Mouse (Mus musculus): Measurements from ENCODE around the gene Arhgap24.

Arhgap24 gene

DNA sequence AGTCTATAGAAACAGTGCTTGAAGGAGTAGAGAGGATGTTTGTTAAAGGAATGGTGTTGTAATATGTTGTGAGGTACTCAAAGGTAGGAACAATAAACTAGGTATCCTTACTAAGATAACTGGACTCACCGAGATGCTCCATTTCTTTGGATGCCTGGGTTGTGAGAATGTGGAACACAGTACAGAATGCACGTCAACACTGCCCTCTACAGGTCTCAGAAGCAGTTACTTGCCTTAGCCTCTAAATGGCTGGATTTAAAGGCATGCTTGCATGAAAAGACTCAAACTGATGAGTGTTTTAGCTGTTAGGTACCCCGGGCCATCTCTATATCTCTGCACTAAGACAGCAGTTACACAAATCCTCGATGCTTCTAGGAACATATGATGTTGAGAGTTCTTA lies 211.3 kb downstream of the Arhgap24 start:
- peak; percentile 61 for DNase-seq

DNA sequence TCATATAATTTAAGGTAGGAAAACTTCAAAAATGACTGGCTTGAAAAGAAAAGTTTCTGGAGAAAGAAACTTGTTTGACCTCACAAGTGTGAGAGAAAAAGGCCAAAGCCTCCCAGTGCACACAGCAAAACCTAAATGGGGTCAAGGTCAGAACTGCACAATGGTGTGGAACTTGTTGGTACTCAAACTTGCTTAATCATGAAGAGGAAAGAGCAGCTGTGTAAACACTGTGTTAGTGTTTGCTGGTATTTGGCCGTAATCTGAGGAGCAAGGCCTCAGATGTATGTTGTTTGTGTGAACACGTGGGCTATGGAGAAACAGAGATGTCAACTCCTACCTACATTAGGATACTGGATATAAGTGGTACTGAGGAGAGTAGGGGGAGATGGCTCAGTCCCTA lies 212.0 kb downstream of the Arhgap24 start:
- no peak for DNase-seq

DNA sequence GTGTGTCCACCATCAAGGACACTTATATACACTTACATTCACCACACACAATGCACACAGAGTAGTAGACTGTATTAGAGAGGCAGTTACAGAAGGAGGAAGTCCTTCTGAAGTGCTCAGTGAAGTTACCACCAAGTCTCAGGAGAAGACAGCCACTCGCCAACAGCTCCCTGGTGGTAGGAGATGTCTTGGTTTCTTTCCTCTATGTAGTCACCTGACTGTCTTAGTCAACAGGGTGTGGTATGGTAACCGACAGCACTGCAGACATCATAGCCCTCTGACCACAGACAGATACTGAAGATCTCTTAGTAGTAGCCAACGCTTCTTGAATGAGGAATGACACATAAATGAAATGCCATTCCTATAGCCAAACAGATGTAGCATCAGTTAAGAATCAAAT lies 212.7 kb downstream of the Arhgap24 start:
- no peak for DNase-seq

DNA sequence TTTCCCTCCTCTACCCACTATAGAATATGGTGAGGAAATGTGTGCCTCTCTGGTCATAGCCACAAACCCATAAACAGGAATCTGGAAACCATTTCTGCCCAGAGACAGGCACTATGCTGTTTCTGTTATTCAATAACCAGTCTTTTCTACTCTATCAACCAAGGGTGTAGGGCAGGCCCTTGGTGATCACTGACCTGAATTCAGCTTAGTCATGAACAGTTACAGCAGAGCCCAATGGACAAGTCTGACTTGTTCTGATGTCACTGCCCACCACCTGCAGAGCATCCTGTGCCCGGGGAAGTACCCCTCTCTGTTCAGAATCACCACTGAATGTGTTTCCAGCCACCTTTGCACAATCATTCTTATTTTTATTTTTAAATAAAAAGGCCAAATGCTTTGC lies 216.6 kb downstream of the Arhgap24 start:
- DNase-seq: no peak

DNA sequence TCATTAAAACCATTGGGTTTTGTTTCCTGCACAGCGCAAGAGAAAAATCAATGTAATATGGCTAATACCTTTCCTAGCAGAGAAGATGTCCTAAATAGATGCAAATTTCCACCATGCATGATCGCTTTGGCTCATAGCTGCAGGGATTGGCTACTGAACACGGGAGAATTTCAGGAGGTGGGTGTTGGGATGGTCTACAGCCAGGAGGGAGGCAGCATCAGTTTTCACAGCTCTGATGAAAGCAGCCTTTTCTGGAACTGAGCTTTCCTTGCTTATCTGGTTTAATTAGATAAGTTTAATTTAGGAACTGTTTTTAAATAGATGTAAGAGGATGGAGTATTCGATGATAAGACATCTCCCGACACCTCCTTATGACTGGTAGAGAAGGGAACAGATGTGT lies 217.2 kb downstream of the Arhgap24 start:
- no peak for DNase-seq

DNA sequence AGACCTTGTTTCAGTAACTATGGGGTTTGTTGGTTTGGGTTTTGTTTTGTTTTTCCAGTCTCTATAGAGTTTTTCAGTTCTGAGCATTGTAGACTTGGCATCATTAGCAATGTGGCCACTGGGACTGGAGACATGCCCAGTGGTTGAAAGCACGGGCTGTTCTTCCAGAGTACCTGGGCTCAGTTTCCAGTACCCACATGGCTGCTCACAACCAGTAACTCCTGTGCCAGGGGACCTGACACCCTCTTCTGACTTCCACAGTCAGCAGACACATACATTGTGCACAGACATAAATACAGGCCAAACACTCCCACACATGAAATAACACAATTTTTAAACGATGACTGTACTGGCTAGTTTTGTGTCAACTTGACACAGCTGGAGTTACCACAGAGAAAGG lies 217.7 kb downstream of the Arhgap24 start:
- DNase-seq: no peak

DNA sequence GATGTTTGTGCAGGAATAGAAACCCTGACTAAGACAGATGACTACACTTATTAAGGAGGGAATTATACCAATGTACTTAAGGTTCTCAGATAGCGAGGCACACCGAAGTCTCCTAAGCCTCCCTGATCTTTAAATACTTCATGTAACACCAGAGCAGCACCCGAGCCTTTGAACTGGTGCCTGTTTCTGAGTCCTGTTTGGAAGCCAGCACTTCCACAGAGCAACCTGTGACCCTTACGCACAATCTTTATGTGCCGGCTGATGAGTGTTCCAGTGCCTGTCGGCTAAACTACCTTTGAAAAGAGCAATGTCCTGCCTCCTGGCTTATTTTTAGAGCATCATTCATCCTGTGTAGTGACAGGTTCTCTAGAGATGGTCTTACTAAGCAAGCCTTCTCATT lies 221.4 kb downstream of the Arhgap24 start:
- DNase-seq: no peak

DNA sequence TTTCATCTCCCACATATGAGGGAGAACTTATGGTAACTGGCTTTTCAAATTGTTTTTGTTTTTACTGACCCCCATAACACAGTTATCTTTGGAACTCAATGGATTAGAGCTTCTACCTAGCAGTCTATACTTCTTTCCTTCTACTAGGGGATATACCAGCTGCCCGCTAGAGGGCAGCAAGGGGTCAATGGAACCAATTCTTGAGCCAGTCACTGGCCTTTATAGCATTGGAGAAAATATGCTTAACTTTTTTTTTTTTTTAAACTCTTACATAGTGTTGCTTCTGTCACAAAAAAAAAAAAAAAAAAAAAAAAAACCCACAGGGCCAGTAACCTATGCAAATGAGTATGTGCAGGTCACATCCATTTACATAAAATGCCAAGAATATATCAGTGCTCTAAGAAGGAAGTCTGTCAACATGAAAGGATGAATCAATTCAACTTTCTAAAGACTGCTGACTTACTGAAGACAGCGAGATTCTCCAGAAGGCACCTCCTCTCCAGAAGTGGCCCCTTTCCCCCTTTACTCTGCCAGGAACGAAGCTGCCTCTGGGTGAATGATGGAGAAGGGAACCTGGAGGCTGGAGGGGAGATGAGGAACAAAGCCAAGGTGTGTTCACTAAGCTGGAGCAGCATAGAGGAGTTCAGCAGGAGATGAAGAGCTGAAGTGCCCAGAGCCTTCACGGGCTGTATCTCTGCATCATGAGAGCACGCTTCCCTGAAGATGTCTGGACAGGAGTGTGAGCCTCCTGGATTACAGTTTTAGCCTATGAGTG lies 222.3 kb downstream of the Arhgap24 start:
- DNase-seq: peak; percentile 81

DNA sequence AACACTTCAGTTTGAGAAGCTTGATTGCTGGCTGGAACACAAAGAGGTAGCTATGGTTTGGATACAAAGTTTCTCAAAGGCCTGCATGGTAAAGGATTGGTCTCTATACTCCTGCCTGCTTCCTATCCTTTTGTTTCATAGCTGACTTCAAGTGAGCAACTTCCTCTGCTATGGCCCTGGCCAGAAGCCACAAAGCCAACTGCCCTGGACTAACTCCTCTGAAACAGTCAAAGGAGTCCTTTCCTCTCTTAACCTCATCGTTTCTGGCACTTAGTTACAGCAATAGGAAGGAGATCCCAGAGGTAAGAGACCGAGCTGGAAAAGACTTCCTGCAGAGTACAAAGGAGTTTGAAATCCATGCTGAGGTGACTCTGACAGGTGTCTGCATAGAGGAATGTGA lies 224.0 kb downstream of the Arhgap24 start:
- no peak for DNase-seq

DNA sequence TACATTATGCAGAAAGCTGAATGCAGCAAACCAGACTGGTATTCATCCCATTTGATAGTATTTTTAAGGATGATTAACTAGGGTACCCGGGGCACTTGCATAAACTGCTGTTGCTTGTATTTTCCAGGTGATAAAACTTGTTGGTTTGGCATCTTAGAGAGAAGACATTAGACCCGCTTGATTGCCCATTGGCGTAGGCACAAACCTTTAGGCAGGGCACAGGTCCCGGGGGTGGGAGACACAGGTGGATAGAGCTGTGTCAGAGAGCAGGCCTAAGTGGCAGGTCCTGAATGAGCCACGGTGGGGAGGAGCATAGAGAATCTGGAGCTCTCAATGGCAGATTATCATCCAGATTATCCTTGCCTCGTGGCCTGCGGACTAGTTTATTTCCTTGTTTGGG lies 229.1 kb downstream of the Arhgap24 start:
- no peak for DNase-seq

DNA sequence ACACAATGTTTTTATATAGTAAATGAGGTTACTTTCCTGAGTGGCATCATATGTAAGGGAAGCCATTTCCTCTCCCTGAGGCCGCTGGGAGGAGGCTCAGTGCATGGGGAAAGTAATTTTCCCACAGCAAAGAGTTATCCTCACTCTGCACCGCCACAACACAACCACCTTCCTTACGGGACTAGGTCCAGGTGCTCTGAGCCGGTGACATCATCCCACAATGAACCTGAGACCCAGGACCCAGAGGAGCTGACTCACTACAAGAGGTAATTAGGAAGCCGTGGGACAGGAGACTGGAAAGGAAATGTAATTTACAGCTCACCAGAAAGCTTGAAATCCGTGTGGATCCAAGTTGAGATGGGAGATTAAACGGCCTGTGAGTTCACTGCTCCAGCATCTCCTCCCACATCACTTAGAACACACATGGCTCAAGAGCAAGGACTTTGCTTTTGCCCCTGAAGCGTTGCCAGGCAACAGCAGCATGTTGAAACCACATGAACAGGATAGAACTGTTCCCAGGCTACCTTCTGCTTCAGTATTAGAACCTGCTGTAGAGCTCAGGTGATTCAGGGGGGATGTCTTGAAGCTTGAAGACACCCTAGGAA lies 238.3 kb downstream of the Arhgap24 start:
- no peak for DNase-seq

DNA sequence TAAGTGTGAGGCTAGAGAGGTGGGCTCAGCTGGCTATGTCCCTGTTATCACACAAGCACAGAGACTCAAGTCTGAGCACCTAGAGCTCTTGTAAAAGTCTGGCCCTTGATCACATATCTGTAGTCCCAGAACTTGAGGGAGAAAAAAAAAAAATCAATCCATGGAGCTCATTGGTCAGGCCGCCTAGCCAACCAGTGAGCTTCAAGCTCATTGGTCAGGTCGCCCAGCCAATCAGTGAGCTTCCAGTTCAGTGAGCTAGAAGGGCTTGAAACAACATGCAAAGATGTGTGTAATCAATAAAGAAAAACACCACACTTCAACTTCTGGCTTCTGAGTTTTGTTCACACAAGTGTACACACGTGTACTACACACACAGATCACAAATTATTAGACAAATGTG lies 242.4 kb downstream of the Arhgap24 start:
- DNase-seq: no peak

DNA sequence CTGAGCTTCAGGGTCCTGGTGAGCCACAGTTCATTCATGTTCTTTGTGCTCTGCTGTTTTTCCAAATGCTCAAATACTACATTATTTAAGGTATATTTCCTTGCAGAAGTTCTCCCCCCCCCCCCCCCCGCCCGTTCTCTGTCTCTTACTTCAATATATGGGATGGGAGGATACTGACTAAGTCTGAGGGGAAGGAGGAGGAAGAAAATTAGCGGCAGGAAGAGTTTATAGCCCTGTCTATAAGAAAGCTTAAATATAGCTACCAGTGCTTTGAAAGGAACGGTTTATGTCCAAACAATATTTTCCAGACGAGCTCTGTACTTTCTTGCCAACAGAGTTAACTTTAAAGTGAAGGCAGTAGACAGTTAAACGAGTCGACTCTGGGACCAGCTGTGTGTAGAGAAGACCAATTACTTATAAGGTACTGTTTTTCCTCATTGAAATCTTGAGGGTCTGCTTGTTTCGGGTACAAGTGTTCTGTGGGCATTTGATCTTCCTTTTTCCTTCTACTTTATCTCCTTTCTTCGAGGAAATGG lies 243.7 kb downstream of the Arhgap24 start:
- no peak for DNase-seq

DNA sequence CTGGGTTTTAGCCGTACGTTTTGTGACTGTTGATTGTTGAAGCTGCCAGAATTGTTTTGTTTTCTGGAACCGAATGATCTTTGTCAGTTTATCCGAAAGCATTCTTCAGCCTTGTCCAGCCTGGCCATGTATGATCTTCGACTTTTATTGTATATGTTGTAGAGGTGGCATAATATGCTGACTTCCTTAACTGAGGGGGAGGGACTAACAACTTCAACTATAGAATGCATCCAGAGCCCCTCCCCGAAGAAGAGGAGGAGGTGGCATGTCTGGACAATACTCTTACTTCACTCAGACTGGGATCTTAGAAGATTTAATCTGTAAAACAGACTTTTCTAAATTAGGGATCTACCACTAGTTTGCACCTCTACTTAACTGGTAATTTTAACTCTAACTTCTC lies 244.2 kb downstream of the Arhgap24 start:
- no peak for DNase-seq

DNA sequence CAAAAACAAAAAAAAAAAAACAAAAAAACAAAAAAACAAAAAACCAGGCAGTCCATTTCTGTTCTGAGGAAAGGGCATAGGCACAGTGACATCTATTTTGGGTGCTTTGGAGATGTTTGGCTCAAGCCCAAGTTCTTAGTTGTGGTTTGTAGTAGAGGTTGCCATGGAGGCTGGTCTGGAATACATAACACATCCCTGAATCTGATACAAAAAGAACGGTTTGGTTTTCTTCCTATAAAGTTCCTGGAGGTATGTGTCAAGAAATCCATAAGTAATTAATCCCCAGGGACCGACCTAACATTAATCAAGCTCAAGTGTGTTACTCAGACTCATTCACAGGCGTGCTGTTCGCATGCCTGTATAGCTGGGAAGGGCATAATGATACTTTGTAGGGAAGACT lies 245.8 kb downstream of the Arhgap24 start:
- no peak for DNase-seq

DNA sequence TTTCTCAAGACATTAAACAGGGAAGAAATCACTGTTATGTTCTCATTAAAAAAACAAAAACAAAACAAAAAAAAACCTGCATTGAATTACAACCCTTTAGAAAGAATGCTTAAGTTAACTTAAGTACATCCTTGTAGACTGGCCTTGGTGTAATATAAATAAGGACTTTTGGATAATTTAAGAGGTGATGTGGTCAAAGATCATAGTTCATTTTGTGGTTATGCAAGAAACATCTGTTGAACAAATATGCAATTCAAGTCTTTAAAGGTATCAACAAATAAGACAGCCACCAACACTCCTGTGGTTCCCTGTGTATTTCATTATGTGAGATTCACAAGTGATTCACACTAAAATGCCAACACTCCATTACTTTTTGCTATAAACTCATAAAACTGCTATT lies 247.3 kb downstream of the Arhgap24 start:
- DNase-seq: no peak

DNA sequence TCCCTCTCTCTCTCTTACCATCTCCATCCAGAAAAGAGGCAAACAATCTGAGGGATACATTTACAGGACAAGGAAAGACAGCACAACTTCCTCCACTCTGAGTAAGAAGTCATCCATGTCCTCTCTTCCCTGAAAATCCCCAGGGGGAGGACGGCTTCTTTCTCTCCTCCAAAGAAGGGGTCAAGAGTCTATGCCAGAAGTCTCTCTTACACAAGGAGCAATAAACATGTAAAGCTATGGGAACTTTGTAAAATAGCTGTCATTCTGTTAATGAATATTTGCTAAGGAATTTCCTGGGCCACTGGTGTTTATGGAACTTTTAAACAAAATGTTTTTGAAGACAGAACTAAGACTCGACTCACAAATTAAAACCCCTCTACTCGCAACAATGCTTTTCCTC lies 248.3 kb downstream of the Arhgap24 start:
- DNase-seq: no peak

DNA sequence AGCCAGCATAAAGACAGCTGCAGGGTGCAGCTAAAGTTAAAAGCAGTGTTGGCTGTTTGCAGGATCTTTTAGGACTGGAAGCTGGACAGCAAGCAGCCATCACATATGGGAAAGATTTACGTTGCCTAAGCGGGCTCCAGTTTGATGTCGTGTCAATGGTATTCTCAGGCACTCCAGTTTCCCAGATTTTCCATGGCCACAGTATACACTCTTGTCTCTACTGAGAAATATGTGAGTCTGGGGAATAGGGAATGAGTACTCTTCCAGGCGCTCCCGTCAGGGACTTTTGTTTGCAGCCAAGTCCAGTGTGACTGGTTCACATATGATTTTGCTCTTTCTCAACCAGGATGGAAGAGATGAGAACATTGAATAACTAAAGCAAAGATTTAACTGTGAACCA lies 254.9 kb downstream of the Arhgap24 start:
- DNase-seq: no peak

DNA sequence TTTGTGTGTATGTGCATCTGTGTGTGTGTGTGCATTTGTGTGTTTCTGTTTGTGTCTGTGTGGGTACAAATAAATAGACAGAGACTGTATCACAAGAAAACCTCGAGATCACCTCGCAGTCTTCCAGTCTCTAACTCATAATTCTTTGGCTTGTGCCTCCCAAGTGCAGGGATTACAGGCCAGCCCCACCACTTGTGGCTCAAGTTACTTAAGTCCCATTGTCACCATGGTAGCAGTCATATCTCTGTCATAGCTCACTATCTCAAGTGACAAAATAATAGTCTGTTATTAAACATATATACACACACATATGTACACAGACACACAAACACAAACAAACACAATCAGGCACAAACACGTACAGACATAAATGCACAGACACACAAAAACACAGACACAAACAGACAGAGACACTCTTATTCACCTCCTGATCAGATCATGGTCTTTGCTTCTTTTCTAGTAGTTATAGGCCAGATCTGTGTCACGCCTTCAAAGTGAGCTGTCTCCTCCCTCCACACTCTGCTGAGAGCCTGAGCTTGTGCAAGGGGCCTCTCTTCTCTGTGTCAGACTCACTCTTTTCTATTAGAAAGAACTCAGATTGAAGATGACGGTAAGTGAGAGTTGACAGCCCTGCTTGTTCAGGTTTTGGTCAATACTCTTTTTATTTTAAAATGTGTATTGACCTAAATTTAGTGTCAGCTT lies 261.5 kb downstream of the Arhgap24 start:
- DNase-seq: no peak

DNA sequence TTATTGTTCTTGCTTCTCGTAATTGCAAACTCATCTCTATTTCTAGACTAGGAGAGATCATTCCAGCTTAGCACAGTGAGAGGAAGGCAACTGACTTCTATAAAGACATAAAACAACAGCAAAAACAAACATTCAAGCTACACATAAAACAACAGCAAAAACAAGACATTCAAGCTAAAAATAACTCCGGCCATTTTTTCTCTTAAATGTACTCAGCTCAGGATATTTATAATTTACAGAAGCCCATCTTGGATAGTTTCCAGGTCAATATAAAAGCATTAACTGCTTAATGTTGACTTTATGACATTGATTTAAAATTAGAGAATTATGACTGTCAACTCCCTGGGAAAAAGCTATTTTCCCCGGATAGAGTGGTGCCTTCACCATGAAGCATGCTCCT lies 262.2 kb downstream of the Arhgap24 start:
- DNase-seq: no peak

DNA sequence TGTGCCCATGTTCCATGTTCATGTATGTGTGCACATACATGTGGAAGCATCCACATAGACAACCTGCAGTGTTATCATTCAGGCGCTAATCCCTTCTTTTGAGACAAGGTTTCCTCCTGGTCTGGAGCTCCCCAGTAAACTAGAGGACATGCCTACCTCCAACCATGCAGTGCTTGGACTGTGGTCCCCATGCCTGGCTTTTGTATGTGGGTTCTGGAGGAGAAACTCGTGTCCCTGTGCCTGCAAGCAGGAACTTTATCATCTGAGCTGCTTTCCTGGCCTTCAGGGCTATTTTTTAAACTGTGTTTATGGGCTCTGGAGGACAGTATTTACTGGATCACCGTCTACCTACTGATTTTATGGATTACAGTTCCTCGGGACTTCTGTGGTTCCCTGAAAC lies 262.9 kb downstream of the Arhgap24 start:
- no peak for DNase-seq

DNA sequence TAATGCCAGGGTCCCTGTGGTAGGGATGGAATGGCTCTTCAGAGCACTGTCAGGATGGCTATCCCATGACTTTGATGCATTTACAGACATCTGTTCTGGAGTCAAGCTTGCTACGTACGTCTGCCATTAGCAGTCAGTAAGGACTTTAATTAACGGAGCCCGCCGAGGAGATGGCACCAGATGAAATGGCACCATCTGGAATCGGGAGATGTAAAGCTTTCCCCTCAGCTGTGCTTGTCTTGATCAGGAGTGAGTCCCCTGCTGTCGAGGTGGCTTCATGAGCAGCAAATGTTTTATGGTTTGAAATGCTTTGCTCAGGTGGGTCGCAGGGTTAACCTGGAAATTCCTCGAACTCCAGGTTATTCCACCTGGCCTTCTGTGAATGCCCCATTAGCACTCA lies 267.0 kb downstream of the Arhgap24 start:
- no peak for DNase-seq

DNA sequence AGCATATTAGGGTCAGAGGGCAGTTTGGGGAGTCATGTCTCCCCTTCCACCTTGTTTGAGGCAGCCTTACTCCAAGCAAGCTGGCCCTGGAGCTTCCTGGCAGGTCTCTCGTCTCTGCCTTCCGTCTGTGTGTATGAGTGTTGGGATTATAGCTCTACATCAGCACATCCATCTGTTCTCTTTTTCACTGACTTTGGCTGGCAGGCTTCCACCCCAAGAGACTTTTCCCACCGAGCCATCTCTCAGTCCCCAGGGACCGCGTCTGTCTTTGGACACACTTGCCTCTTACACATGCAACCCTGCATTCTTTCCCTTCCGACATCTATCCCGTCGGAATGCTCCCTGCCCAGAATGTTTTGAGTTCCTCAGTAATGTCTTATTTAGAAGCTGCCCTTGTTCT lies 267.8 kb downstream of the Arhgap24 start:
- DNase-seq: peak; percentile 51

DNA sequence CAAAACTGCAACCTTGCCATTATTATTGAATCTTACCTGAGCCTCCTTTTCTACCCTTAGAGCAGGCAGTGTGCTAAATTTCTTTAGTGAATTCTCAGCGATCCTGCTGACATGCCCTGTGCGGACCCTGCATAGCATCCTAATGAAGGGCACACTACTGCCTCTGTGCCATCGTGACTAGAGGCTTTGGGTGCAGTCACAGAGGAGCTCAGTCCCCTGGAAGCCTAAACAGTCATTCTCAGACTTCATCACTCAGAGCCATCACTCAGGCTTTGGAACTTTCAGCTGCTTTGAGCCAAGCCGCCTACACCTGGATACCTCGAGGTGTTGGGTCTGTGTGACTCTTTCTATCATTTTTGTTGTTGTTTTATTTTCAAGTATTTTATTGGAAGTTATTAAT lies 269.5 kb downstream of the Arhgap24 start:
- no peak for DNase-seq
